In genomic region chr15:57593326-57594004, GRCm38 (mm10) we compare ENCODE assay signal across 12 mouse cellular contexts.
"Had no signal": no experiment of that assay in that cellular context is flagged by ENCODE, and none has a peak within 500 bp of the region (broad histone marks: within the 10 kb centered on the region; RNA-seq: fewer than 3 reads in every experiment).

No protein-coding gene starts in this region.

- DNase-seq: kidney, postnatal 10 days; kidney, postnatal 36 days; layer of hippocampus, postnatal 36 days; liver, embryonic 13.5 days; lung, adult 2 months; lung, postnatal 14 days; lung, postnatal 4 days; midbrain, embryonic 14.5 days; right cerebral cortex, adult 18-20 months; right cerebral cortex, postnatal 14 days; spleen, adult 18-20 months; thymus, postnatal 4 days had no signal
